Mouse (Mus musculus) CH12.LX (cell line): ENCODE measurements around the gene Cblb. TPM values are rescaled to one million over a fixed set of nuclear protein-coding genes. Genes with fewer than 3 reads are reported as not detected.

Experiments
- DNase-seq: peaks from one replicate; pipeline ENCODE4 v3.0.0-alpha.2; 2013; ENCODE audit errors: extremely low read depth
- H3K27ac ChIP-seq: 2 replicates; pipeline ENCODE4 v1.5.1; 2012; ENCODE audit warnings: low read depth, mild to moderate bottlenecking, control low read depth, moderate library complexity; ENCODE audit not compliant: insufficient read depth
- H3K27me3 ChIP-seq: replicated peaks from 2 replicates; pipeline ENCODE3; 2012; ENCODE audit warnings: inconsistent platforms
- H3K36me3 ChIP-seq, 2 experiments: replicated peaks in 1 of 2; 2 replicates each; pipeline versions ENCODE3 to v1.6.1; 2012; ENCODE audit warnings: inconsistent platforms in 1 of 2, low read length in 1 of 2, mild to moderate bottlenecking in 1 of 2, mixed read lengths in 1 of 2, moderate library complexity in 1 of 2; ENCODE audit not compliant: control insufficient read depth in 1 of 2, insufficient read depth in 1 of 2
- H3K4me1 ChIP-seq, 2 experiments: 2 replicates each; pipeline ENCODE4 v1.6.1; 2012; ENCODE audit warnings: inconsistent platforms in 1 of 2, moderate library complexity in 1 of 2; ENCODE audit not compliant: insufficient read depth in 2 of 2, control insufficient read depth in 1 of 2
- H3K4me2 ChIP-seq: 2 replicates; pipeline ENCODE4 v1.6.1; 2012; ENCODE audit warnings: low read depth, mild to moderate bottlenecking, control low read depth; ENCODE audit not compliant: poor library complexity, insufficient read depth, severe bottlenecking
- H3K4me3 ChIP-seq, 3 experiments: fragments of 150-350 bp in 1 of 3; sonication (generic) in 1 of 3; replicated peaks in 1 of 3; 2 replicates each; pipeline versions ENCODE3 to v1.5.1; 2011 to 2012; ENCODE audit warnings: low read depth in 2 of 3, low read length in 2 of 3, mild to moderate bottlenecking in 2 of 3, moderate library complexity in 2 of 3, control low read depth in 1 of 3, improper control_type of control experiment in 1 of 3, inconsistent platforms in 1 of 3, mixed read lengths in 1 of 3; ENCODE audit not compliant: poor library complexity in 1 of 3
- H3K79me2 ChIP-seq: replicated peaks from 2 replicates; pipeline ENCODE4 v1.6.1; 2012; ENCODE audit warnings: mild to moderate bottlenecking, moderate library complexity; ENCODE audit not compliant: control insufficient read depth, poor library complexity, insufficient read depth, severe bottlenecking; ENCODE audit errors: extremely low read depth
- H3K9ac ChIP-seq: 2 replicates; pipeline ENCODE4 v1.6.1; 2012; ENCODE audit warnings: low read depth, mild to moderate bottlenecking, control low read depth, moderate library complexity; ENCODE audit not compliant: insufficient read depth
- H3K9me3 ChIP-seq: replicated peaks from 2 replicates; pipeline ENCODE3; 2012; ENCODE audit warnings: low read length, inconsistent platforms, mixed read lengths
- BHLHE40 ChIP-seq: IDR thresholded peaks from 2 replicates; pipeline ENCODE4 v1.6.1; 2011; ENCODE audit warnings: mild to moderate bottlenecking, low read depth, low read length, improper control_type of control experiment
- CHD1 ChIP-seq: IDR thresholded peaks from 2 replicates; pipeline ENCODE4 v1.6.1; 2012; ENCODE audit warnings: low read depth, low read length, improper control_type of control experiment, inconsistent platforms
- CHD2 ChIP-seq: IDR thresholded peaks from 2 replicates; pipeline ENCODE4 v1.6.1; 2011; ENCODE audit warnings: low read length, improper control_type of control experiment
- E2F4 ChIP-seq: IDR thresholded peaks from 2 replicates; pipeline ENCODE4 v1.6.1; 2011; ENCODE audit warnings: low read depth, low read length, improper control_type of control experiment; ENCODE audit not compliant: insufficient replicate concordance
- ELF1 ChIP-seq: IDR thresholded peaks from 2 replicates; pipeline ENCODE4 v1.6.1; 2014; ENCODE audit warnings: low read depth, mild to moderate bottlenecking, inconsistent platforms, low read length, improper control_type of control experiment
- EP300 ChIP-seq: IDR thresholded peaks from 2 replicates; pipeline ENCODE4 v1.6.1; 2011; ENCODE audit warnings: low read length, improper control_type of control experiment
- ETS1 ChIP-seq: conservative IDR thresholded peaks from 2 replicates; pipeline ENCODE4 v1.6.1; 2012; ENCODE audit warnings: low read depth, mild to moderate bottlenecking, inconsistent platforms, low read length, improper control_type of control experiment, moderate library complexity
- GABPA ChIP-seq: IDR thresholded peaks from 2 replicates; pipeline ENCODE4 v1.6.1; 2012; ENCODE audit warnings: low read depth, low read length, improper control_type of control experiment, inconsistent platforms; ENCODE audit not compliant: insufficient replicate concordance
- HCFC1 ChIP-seq: IDR thresholded peaks from 2 replicates; pipeline ENCODE4 v1.6.1; 2012; ENCODE audit warnings: low read depth, mild to moderate bottlenecking, inconsistent platforms, low read length, improper control_type of control experiment
- IRF4 ChIP-seq: IDR thresholded peaks from 2 replicates; pipeline ENCODE4 v1.6.1; 2014; ENCODE audit warnings: low read depth, mild to moderate bottlenecking, inconsistent platforms, low read length, improper control_type of control experiment
- JUND ChIP-seq: conservative IDR thresholded peaks from 2 replicates; pipeline ENCODE4 v1.6.1; 2011; ENCODE audit warnings: low read depth, low read length, improper control_type of control experiment
- MAX ChIP-seq: IDR thresholded peaks from 2 replicates; pipeline ENCODE4 v1.6.1; 2011; ENCODE audit warnings: low read length, improper control_type of control experiment
- MEF2A ChIP-seq: IDR thresholded peaks from 2 replicates; pipeline ENCODE4 v1.6.1; 2014; ENCODE audit warnings: low read depth, mild to moderate bottlenecking, inconsistent platforms, low read length, improper control_type of control experiment, borderline replicate concordance
- NELFE ChIP-seq: IDR thresholded peaks from 2 replicates; pipeline ENCODE4 v1.6.1; 2011; ENCODE audit warnings: low read depth, low read length, improper control_type of control experiment
- POLR2A ChIP-seq: IDR thresholded peaks from 2 replicates; pipeline ENCODE4 v1.6.1; 2011; ENCODE audit warnings: low read depth, mild to moderate bottlenecking, improper control_type of control experiment, low read length
- RAD21 ChIP-seq: IDR thresholded peaks from 2 replicates; pipeline ENCODE4 v1.6.1; 2011; ENCODE audit warnings: low read depth, mild to moderate bottlenecking, low read length, improper control_type of control experiment, moderate library complexity
- RCOR1 ChIP-seq: conservative IDR thresholded peaks from 2 replicates; pipeline ENCODE4 v1.6.1; 2012; ENCODE audit warnings: low read depth, mild to moderate bottlenecking, inconsistent platforms, low read length, improper control_type of control experiment
- SIN3A ChIP-seq: IDR thresholded peaks from 2 replicates; pipeline ENCODE4 v1.6.1; 2012; ENCODE audit warnings: low read length, improper control_type of control experiment, inconsistent platforms
- SMC3 ChIP-seq: IDR thresholded peaks from 2 replicates; pipeline ENCODE4 v1.6.1; 2011; ENCODE audit warnings: low read depth, low read length, improper control_type of control experiment
- TBP ChIP-seq: conservative IDR thresholded peaks from 2 replicates; pipeline ENCODE4 v1.6.1; 2011; ENCODE audit warnings: low read depth, low read length, improper control_type of control experiment
- USF1 ChIP-seq: IDR thresholded peaks from 2 replicates; pipeline ENCODE4 v1.6.1; 2014; ENCODE audit warnings: low read depth, mild to moderate bottlenecking, inconsistent platforms, low read length, improper control_type of control experiment
- USF2 ChIP-seq: conservative IDR thresholded peaks from 2 replicates; pipeline ENCODE4 v1.6.1; 2011; ENCODE audit warnings: low read depth, low read length, improper control_type of control experiment
- ZC3H11A ChIP-seq: IDR thresholded peaks from 2 replicates; pipeline ENCODE4 v1.6.1; 2012; ENCODE audit warnings: low read depth, mild to moderate bottlenecking, inconsistent platforms, low read length, improper control_type of control experiment
- ZKSCAN1 ChIP-seq: IDR thresholded peaks from 2 replicates; pipeline ENCODE4 v1.6.1; 2012; ENCODE audit warnings: low read depth, inconsistent platforms, low read length, improper control_type of control experiment, borderline replicate concordance
- ZMIZ1 ChIP-seq: IDR thresholded peaks from 2 replicates; pipeline ENCODE4 v1.6.1; 2012; ENCODE audit warnings: low read depth, mild to moderate bottlenecking, inconsistent platforms, low read length, improper control_type of control experiment
- dilution Hi-C: fragments of 300-500 bp; cut with MboI; formaldehyde crosslinking; loops from 2 replicates; pipeline ENCODE4 v1.14.3; 2020; ENCODE audit warnings: low sequenced_read_pairs; ENCODE audit not compliant: extremely low pct_unique_long_range_greater_than_20kb, extremely low pct_ligation_motif_present
- in situ Hi-C: fragments of 300-500 bp; cut with MboI; formaldehyde crosslinking; loops from 3 replicates; pipeline ENCODE4 v1.14.3; 2019; ENCODE audit warnings: low sequenced_read_pairs, low pct_ligation_motif_present, low pct_unique_long_range_greater_than_20kb, mixed read lengths
- polyA plus RNA-seq: library from polyadenylated mRNA; unstranded; fragments of >175 nt; gene quantifications from 2 replicates; pipeline ENCODE4 v1.2.1, GENCODE M21; 2012; ENCODE audit warnings: low read depth; ENCODE audit not compliant: insufficient read length
- total RNA-seq, 2 experiments: library from RNA; depleted of rRNA; stranded (reverse); fragments of 300-350 nt in 1 of 2; fragments of >200 nt in 1 of 2; gene quantifications; 2 replicates each; pipeline ENCODE4 v1.2.3; 2012 to 2014

Gene Cblb
- total and polyA plus RNA-seq, 3 experiments: 3.5 to 18.9 (median 6.3) TPM

GRCm38 (mm10) chr16:52043380-52044117, 12.5 kb downstream of the Cblb start:
- Histone ChIP-seq H3K9me3 (no peaks in the 10 kb centered on the region), H3K79me2 (peaks cover 9% of the 10 kb centered on the region), H3K4me1 (peaks cover 6 to 76% of the 10 kb centered on the region in 2 experiments; a peak in 3 of 4 replicates), H3K4me3 (no peak overlapping the region), H3K4me2 (no peak overlapping the region), H3K36me3 (peaks cover 0 to 44% of the 10 kb centered on the region in 2 experiments), H3K27me3 (no peaks in the 10 kb centered on the region), H3K27ac (no peak overlapping the region), H3K9ac (no peak overlapping the region)
- TF ChIP-seq TBP (no peak), USF2 (no peak), NELFE (no peak), HCFC1 (no peak), GABPA (no peak), RAD21 (no peak), RCOR1 (no peak), POLR2A (no peak), ELF1 (no peak)
- dilution Hi-C loops (no loop called here), in situ Hi-C loops (no loop called here)
- no peak for DNase-seq

- H3K27me3 ChIP-seq: no peaks in the 10 kb centered on the region
- no peaks in the 10 kb centered on the region for H3K9me3 ChIP-seq
- H3K36me3 ChIP-seq: peaks cover 0 to 54% of the 10 kb centered on the region in 2 experiments
- in situ Hi-C loops (no loop called here), dilution Hi-C loops (no loop called here)
- no peak overlapping the region for H3K4me3 ChIP-seq
- peaks cover 9% of the 10 kb centered on the region for H3K79me2 ChIP-seq
- peaks cover 2 to 76% of the 10 kb centered on the region in 2 experiments; a peak in 2 of 4 replicates for H3K4me1 ChIP-seq
- no peak for DNase-seq
- H3K27ac ChIP-seq: no peak overlapping the region
- no peak overlapping the region for H3K4me2 ChIP-seq
- no peak overlapping the region for H3K9ac ChIP-seq
- no peak for TF ChIP-seq RAD21
- no peak for TF ChIP-seq IRF4
- no peak for TF ChIP-seq GABPA
Measured at GRCm38 (mm10) chr16:52044518-52044917, 13.5 kb downstream of the Cblb start.

- dilution Hi-C loops: no loop called here
- H3K4me3 ChIP-seq: no peak overlapping the region
- TF ChIP-seq E2F4 (no peak), CHD1 (no peak), ZMIZ1 (no peak), SIN3A (no peak), RAD21 (no peak), ZC3H11A (no peak), IRF4 (no peak), JUND (no peak), CHD2 (no peak), USF2 (no peak), RCOR1 (no peak), USF1 (no peak), HCFC1 (no peak), ETS1 (no peak), ZKSCAN1 (no peak), EP300 (no peak), MEF2A (no peak), MAX (no peak), SMC3 (no peak), BHLHE40 (no peak)
- TF ChIP-seq, all 38 proteins: peak for 0
- Histone ChIP-seq H3K27me3 (no peaks in the 10 kb centered on the region), H3K9ac (no peak overlapping the region), H3K79me2 (peaks cover 6% of the 10 kb centered on the region; the same call in 1 of the 2 replicates), H3K27ac (no peak overlapping the region), H3K4me1 (peaks cover 2 to 72% of the 10 kb centered on the region in 2 experiments; a peak in 2 of 4 replicates), H3K4me2 (no peak overlapping the region), H3K9me3 (no peaks in the 10 kb centered on the region), H3K36me3 (peaks cover 0 to 56% of the 10 kb centered on the region in 2 experiments)
- in situ Hi-C loops: no loop called here
- DNase-seq: no peak
Measured at GRCm38 (mm10) chr16:52044985-52045384, 14.0 kb downstream of the Cblb start.
